Mouse (Mus musculus) intestine, embryonic 15.5 days (tissue): ENCODE measurements around the gene Fancl. TPM values are rescaled to one million over a fixed set of nuclear protein-coding genes. Genes with fewer than 3 reads are reported as not detected.

Source experiments
- ATAC-seq: fragments of 200-750 bp; cut with Nextera tagmentation; 2 replicates; pipeline ENCODE4 v1.8.0; 2017; ENCODE audit warnings: moderate TSS enrichment, moderate library complexity
- H3K27ac ChIP-seq: fragments of 300-500 bp; sonication (generic); 2 replicates; pipeline ENCODE4 v1.5.1; 2015; ENCODE audit warnings: mild to moderate bottlenecking, inconsistent platforms
- H3K27me3 ChIP-seq: fragments of 300-500 bp; sonication (generic); replicated peaks from 2 replicates; pipeline ENCODE4 v1.6.1; 2015; ENCODE audit warnings: inconsistent platforms
- H3K36me3 ChIP-seq: fragments of 300-500 bp; sonication (generic); 2 replicates; pipeline ENCODE4 v1.6.1; 2015; ENCODE audit warnings: inconsistent platforms
- H3K4me1 ChIP-seq: fragments of 300-500 bp; sonication (generic); replicated peaks from 2 replicates; pipeline ENCODE4 v1.6.1; 2015; ENCODE audit warnings: inconsistent platforms
- H3K4me2 ChIP-seq: fragments of 300-500 bp; sonication (generic); replicated peaks from 2 replicates; pipeline ENCODE4 v1.6.1; 2015; ENCODE audit warnings: mild to moderate bottlenecking, inconsistent platforms
- H3K4me3 ChIP-seq: fragments of 300-500 bp; sonication (generic); replicated peaks from 2 replicates; pipeline ENCODE4 v1.5.1; 2015; ENCODE audit warnings: inconsistent platforms
- H3K9ac ChIP-seq: fragments of 300-500 bp; sonication (generic); 2 replicates; pipeline ENCODE4 v1.6.1; 2015; ENCODE audit warnings: inconsistent platforms
- H3K9me3 ChIP-seq: fragments of 300-500 bp; sonication (generic); 2 replicates; pipeline ENCODE4 v1.6.1; 2016; ENCODE audit warnings: inconsistent platforms
- WGBS: fragments of 180-500 bp; shearing (Covaris S2); methylation state at CpG from one replicate; pipeline ENCODE4 v1.1.7; 2015; 5-methylcytosine and 5-hydroxymethylcytosine counted together
- polyA plus RNA-seq: library from polyadenylated mRNA; unstranded; fragments of >200 nt; fragmentation: Nextera tagmentation; extraction: Ambion mirVana; gene quantifications from 2 replicates; pipeline ENCODE4 v1.2.1, GENCODE M21; 2015

The Fancl gene
- polyA plus RNA-seq, 1 experiment from 2014 or later = 28.7 TPM

DNA sequence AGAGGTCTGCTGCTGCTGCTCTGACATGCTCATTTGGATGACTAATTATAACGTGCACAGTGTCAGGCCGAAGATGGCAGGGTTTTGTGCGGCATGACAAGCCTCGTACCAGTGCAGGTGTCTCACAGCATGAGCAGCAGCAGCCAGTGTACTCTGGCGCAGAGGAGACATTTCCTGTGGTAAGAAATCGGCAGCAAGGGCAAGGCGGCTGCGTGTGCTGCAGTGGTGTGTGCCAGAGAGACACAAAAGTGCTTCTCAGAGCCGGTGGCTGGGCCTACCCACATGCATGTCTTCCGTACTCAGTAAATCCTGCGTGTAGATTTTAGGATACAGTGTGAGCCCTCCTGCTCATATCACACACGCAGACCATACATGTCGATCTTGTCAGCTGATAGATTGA lies 51.9 kb downstream of the Fancl start:
- Histone ChIP-seq H3K9me3 (no peaks in the 10 kb centered on the region), H3K36me3 (no peaks in the 10 kb centered on the region), H3K4me3 (no peak overlapping the region), H3K4me2 (no peak overlapping the region), H3K9ac (no peak overlapping the region), H3K27ac (no peak overlapping the region), H3K4me1 (no peaks in the 10 kb centered on the region), H3K27me3 (no peaks in the 10 kb centered on the region)
- no peak for ATAC-seq
- WGBS = 84% methylated on average over 13 of the region's 13 CpGs

DNA sequence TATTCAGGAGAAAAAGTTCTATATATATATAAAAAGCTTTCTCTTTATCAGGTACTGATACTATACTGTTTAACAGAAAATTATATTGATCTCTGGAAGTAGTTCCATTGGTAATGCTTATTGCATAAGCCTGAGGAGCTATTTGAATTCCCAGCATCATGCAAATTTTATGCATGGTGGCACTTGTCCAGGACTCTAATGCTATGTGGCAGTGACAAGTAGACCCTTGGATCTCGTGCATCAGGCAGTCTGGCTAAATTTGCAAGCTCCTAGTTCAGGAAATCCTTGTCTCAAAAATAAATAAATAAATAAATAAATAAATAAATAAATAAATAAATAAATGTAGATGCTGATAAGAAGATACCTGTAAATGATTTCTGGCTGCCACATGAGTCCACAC lies 55.2 kb downstream of the Fancl start:
- Histone ChIP-seq H3K4me1 (no peaks in the 10 kb centered on the region), H3K36me3 (no peaks in the 10 kb centered on the region)
- ATAC-seq = no peak

DNA sequence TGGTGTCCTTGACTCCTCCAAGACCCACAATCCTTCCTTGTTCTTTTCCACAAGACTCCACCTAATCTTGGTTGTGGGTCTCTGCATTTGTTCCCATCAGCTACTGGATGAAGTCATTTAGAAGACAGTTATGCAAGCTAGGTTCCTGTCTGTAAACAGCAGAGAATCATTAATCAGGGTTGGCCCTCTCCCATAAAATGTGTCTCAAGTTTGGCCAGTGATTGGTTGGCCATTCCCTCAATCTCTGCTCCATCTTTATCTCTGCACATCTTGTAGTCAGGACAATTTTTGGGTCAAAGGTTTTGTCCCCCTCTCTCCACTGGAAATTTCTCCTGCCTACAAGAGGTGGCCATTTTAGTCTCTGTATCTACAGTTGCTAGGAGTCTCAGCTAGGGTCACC lies 58.4 kb downstream of the Fancl start:
- Histone ChIP-seq H3K4me2 (no peak overlapping the region), H3K4me1 (no peaks in the 10 kb centered on the region), H3K4me3 (no peak overlapping the region), H3K9ac (no peak overlapping the region), H3K9me3 (no peaks in the 10 kb centered on the region), H3K27ac (no peak overlapping the region), H3K36me3 (no peaks in the 10 kb centered on the region), H3K27me3 (no peaks in the 10 kb centered on the region)
- ATAC-seq = no peak

More for the DNA sequence above, 55.2 kb downstream of the Fancl start:
- Histone ChIP-seq H3K9ac (no peak overlapping the region), H3K4me3 (no peak overlapping the region), H3K4me2 (no peak overlapping the region), H3K27ac (no peak overlapping the region), H3K27me3 (no peaks in the 10 kb centered on the region), H3K9me3 (no peaks in the 10 kb centered on the region)
- WGBS = 87% methylated on average over 1 of the region's 1 CpGs

DNA sequence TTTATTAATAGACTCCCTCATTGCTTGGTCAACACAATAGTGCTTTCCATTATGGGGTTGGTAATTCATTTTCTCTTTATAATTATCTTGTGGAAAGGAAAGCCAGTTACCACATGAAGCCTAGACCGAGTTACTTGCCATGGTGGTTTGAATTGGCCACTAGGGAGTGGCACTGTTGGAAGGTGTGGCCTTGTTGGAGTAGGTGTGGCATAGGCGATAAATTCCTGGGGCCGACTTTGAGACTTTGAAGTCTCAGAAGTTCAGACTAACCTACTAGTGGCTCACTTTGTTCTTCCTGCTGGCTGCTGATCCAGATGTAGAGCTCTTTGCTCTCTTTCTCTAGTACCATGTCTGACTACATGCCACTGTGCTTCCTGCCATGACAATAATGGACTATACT lies 63.9 kb downstream of the Fancl start:
- WGBS = 89% methylated on average over 3 of the region's 3 CpGs
- ATAC-seq = no peak

DNA sequence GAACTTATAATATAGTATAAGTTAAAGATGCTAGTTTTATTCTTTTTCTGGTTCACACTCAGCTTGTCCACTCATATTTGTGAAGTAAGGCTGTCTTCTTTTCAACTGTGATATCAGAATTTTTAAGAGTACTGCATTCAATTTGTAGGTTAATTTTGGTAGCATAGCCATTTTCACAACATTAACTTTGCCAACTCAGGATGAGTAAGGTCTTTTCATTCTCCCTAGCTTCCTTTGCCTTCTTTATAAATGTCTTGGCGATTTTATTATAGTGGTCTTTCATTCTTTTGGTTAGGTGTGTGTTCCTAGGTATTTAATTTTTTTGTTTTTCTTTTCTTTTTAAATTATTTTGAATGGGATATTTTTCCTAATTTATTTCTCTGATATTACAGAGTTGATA lies 64.7 kb downstream of the Fancl start:
- H3K4me3 ChIP-seq = no peak overlapping the region
- ATAC-seq = no peak
- WGBS = 80% methylated on average over 1 of the region's 1 CpGs

More for the DNA sequence above, 63.9 kb downstream of the Fancl start:
- H3K36me3 ChIP-seq = no peaks in the 10 kb centered on the region
- no peak overlapping the region for H3K4me3 ChIP-seq
- no peak overlapping the region for H3K9ac ChIP-seq
- H3K27me3 ChIP-seq = no peaks in the 10 kb centered on the region
- no peak overlapping the region for H3K27ac ChIP-seq
- no peak overlapping the region for H3K4me2 ChIP-seq
- no peaks in the 10 kb centered on the region for H3K4me1 ChIP-seq
- no peaks in the 10 kb centered on the region for H3K9me3 ChIP-seq

DNA sequence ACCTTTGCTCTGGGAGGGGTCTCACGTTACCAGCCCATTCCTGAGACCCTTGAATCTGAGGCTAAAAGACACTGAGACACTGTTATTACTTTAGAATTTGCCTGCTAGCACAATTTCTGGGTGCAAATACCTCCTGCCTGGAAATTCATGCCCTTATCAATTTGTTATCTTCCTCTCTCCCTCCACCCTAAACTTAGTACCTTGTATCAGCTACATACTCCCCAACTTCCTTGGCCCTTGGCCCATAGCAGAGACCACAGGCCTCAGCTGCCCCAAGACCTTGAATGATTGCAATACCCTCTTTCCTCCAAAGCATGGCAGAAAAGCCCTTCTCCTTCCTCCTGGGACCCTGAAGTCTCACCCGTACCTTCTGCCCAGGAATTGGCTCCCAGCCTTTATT lies 65.3 kb downstream of the Fancl start:
- Histone ChIP-seq H3K27me3 (no peaks in the 10 kb centered on the region), H3K9me3 (no peaks in the 10 kb centered on the region), H3K4me3 (no peak overlapping the region), H3K4me2 (no peak overlapping the region), H3K4me1 (no peaks in the 10 kb centered on the region), H3K27ac (no peak overlapping the region), H3K9ac (no peak overlapping the region), H3K36me3 (no peaks in the 10 kb centered on the region)
- ATAC-seq = no peak
- WGBS = 86% methylated on average over 2 of the region's 2 CpGs

More for the DNA sequence above, 64.7 kb downstream of the Fancl start:
- no peaks in the 10 kb centered on the region for H3K27me3 ChIP-seq
- no peak overlapping the region for H3K27ac ChIP-seq
- no peak overlapping the region for H3K9ac ChIP-seq
- no peak overlapping the region for H3K4me2 ChIP-seq
- H3K9me3 ChIP-seq = no peaks in the 10 kb centered on the region
- H3K36me3 ChIP-seq = no peaks in the 10 kb centered on the region
- H3K4me1 ChIP-seq = no peaks in the 10 kb centered on the region

DNA sequence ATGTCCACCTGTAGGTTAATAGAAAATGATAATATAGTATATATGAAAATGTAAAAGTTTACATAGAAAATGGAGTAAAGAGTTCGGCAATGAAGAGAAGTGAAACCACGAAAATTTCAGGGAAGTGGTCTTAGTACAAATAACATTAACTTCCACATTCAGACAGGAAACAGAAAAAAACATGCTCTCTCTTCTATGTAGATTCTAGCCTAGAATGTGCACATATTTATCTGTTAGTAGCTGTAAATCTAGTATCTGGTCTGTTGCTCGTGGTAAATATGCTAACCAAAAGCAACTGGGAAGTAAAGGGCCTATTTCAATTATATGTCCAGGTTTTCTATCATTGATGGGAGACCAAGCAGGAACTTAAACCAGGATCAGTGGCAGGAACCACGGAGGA lies 66.8 kb downstream of the Fancl start:
- Histone ChIP-seq H3K36me3 (no peaks in the 10 kb centered on the region), H3K9ac (no peak overlapping the region), H3K4me3 (no peak overlapping the region), H3K27me3 (no peaks in the 10 kb centered on the region), H3K27ac (no peak overlapping the region), H3K9me3 (no peaks in the 10 kb centered on the region), H3K4me1 (no peaks in the 10 kb centered on the region), H3K4me2 (no peak overlapping the region)
- WGBS = 82% methylated on average over 4 of the region's 4 CpGs
- no peak for ATAC-seq

DNA sequence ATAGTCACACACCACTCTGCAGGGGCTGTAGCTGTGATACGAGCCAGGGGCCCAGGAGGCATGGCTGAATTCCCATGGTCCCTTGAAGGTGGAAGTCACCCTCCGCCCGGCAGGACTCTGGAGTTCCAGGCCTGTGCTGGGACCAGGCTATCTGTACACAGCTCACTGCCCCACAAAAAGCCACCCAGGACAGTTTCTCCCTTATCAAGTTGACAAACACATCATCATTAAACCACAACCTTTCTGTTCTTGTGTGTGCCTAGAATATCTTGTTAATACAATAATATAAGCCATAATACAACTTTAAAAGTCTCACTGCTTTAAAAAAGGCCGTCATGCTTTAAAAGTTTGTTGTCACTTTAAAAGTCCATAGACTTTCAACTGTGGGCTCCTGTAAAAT lies 68.1 kb downstream of the Fancl start:
- no peaks in the 10 kb centered on the region for H3K27me3 ChIP-seq
- H3K36me3 ChIP-seq = no peaks in the 10 kb centered on the region
- no peak overlapping the region for H3K9ac ChIP-seq
- no peak overlapping the region for H3K4me3 ChIP-seq
- no peak overlapping the region for H3K27ac ChIP-seq
- no peak overlapping the region for H3K4me2 ChIP-seq
- H3K9me3 ChIP-seq = no peaks in the 10 kb centered on the region
- no peaks in the 10 kb centered on the region for H3K4me1 ChIP-seq
- WGBS = 84% methylated on average over 4 of the region's 4 CpGs
- no peak for ATAC-seq

DNA sequence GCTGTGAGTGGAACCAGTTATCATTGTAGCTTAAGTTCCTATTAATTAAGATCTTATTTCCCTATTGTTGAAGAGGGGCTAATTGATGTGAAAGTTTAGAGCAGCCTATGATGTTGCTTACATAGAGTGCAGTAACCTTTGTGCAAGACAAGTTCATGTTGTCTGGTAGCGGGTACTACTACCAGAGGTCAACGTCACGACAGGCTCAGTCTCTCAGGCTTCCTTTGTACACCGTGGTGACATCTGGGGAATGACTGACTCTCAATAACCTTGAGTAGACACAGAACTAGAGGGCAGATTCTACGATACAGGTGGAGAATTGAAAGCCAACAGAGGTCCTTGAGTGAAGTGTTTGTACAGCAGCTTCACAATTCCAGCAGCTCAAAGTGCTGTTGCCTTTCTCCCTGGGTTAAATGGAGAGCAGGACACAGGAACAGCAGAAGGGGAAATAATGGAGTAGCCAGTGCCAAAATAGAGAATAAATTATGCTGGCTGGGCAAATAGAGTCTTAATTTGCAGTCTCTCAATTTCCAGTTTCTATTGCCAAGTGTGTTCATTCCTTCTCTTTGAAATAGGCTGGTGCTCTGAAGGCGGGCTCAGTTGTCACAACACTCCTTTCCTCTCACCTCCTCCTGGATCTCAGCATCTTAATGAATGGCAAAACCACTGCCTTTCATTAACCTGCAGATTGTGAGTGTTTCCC lies 91.3 kb downstream of the Fancl start:
- no peak overlapping the region for H3K4me2 ChIP-seq
- no peaks in the 10 kb centered on the region for H3K9me3 ChIP-seq
- no peak overlapping the region for H3K9ac ChIP-seq
- no peaks in the 10 kb centered on the region for H3K27me3 ChIP-seq
- no peak for ATAC-seq
- H3K4me1 ChIP-seq = no peaks in the 10 kb centered on the region
- H3K4me3 ChIP-seq = no peak overlapping the region
- H3K27ac ChIP-seq = no peak overlapping the region
- 0 out of 2 replicates have a peak, but pooled peaks cover 3% of the 10 kb centered on the region for H3K36me3 ChIP-seq
- 87% methylated on average over 6 of the region's 6 CpGs for WGBS

DNA sequence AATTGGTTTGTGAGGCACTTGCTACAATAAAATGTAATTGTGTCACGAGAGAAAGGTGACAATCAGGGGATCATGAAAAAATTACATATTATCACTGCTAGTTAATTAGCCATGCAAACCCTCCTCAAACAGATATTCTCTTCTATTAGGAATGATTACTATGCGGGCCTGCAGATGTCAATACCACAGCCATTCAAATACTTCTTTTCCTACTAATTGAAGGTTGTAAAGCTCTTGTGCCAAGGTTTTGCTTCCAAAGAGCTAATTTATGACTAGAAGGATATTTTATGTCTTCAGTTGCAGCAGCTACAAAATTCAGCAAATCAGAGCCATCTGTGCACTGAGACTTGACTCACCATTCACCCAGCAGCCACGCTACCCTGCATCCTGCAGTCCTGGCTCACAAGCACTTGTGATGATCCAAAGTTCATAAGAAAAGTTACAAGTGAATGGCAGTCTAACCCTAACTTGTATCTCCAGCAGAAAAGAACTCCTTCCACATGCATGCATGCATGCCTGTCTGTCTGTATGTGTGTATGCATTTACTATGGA lies 95.8 kb downstream of the Fancl start:
- Histone ChIP-seq H3K27ac (no peak overlapping the region), H3K9ac (no peak overlapping the region), H3K4me1 (no peaks in the 10 kb centered on the region), H3K4me3 (no peak overlapping the region), H3K4me2 (no peak overlapping the region), H3K9me3 (no peaks in the 10 kb centered on the region), H3K27me3 (no peaks in the 10 kb centered on the region), H3K36me3 (no peaks in the 10 kb centered on the region)
- 89% methylated on average over 3 of the region's 3 CpGs for WGBS
- no peak for ATAC-seq

DNA sequence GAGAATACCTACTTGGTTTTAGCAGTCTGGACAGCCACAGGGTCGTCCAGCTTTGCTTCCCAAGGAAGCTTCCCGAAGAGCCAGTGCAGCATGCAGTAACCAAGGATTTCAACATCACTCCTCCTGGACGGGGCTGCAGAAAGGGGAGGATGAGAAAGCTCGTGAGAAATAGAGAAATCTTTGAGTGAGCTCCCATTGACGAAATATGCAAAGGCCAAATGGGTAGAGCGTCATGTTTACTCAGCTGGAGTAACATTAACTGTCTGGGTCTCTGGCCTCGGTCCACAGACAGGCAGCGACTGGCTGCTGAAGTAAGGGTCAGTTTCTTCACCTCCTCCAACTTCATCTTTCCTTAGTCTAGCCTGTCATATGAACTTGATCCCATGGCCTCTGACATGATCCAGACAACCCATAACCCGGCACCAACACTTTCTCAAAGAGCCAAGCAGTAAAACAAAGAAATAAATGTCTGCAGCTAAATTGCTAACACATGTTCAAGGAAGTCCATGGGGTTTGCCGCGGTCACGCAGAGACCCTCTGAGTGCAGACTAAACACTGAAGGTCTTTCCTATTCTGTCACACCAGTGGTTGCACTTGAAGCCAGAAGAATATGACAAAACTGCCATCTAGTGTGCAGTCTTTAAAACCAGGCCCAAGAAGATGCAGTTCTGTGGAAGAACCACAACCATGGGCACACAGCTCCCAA lies 104.0 kb downstream of the Fancl start:
- H3K9ac ChIP-seq = no peak overlapping the region
- H3K27ac ChIP-seq = peak overlapping the region; percentile 44; the same call in 1 of the 2 replicates
- H3K27me3 ChIP-seq = no peaks in the 10 kb centered on the region
- H3K36me3 ChIP-seq = no peaks in the 10 kb centered on the region
- no peak overlapping the region for H3K4me2 ChIP-seq
- 28% methylated on average over 12 of the region's 12 CpGs for WGBS
- H3K9me3 ChIP-seq = no peaks in the 10 kb centered on the region
- peak; percentile 62; the same call in 1 of the 2 replicates for ATAC-seq
- peaks cover 6% of the 10 kb centered on the region; the same call in 1 of the 2 replicates for H3K4me1 ChIP-seq
- no peak overlapping the region for H3K4me3 ChIP-seq

DNA sequence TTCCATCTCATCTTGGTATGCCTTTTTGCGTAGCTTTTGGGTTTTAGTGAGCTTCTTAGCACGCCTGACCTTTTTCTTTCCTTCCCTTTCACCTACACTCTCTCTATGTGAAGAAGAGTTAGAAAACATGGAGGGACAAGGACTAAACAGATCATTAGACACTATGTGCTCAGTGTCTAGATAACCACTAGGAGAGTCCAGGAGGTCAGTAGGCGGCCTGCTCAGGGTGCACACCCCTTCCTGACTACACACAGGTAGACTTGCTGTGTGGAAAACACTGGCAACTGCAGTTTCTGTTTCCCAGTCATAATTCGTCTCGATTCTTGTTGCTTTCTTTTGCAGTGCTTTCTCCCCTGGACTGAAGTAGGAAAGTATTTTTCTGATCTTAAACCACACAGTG lies 110.0 kb downstream of the Fancl start:
- Histone ChIP-seq H3K27me3 (no peaks in the 10 kb centered on the region), H3K27ac (no peak overlapping the region), H3K4me2 (no peak overlapping the region), H3K9ac (no peak overlapping the region), H3K4me3 (no peak overlapping the region), H3K9me3 (no peaks in the 10 kb centered on the region), H3K36me3 (no peaks in the 10 kb centered on the region), H3K4me1 (no peaks in the 10 kb centered on the region)
- 90% methylated on average over 5 of the region's 5 CpGs for WGBS
- no peak for ATAC-seq

DNA sequence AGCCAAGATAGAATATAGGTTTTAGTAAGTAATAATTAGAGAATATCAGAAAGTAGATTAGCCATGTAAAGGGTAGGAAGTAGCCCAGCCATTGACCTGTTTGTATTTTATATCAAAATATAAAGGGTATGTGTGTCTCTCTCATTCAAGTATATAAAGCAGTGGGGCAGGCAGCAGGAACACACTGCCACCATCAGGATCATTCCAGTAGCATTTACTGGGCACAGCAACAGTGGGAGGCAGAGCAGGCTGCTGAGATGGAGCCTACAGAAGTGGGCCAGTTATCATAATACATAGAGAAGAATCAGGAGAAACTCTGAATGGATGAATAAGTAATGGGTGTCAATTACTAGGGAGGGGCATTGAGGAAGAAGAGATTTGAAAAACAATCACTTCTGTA lies 127.7 kb downstream of the Fancl start:
- H3K4me3 ChIP-seq = no peak overlapping the region
- no peak overlapping the region for H3K4me2 ChIP-seq
- no peak for ATAC-seq
- H3K9me3 ChIP-seq = no peaks in the 10 kb centered on the region
- H3K9ac ChIP-seq = no peak overlapping the region
- no peaks in the 10 kb centered on the region for H3K36me3 ChIP-seq
- H3K27me3 ChIP-seq = no peaks in the 10 kb centered on the region
- no peaks in the 10 kb centered on the region for H3K4me1 ChIP-seq
- no peak overlapping the region for H3K27ac ChIP-seq
